Mouse (Mus musculus): ENCODE data around the gene Sfrp5.

Sfrp5 gene

DNA sequence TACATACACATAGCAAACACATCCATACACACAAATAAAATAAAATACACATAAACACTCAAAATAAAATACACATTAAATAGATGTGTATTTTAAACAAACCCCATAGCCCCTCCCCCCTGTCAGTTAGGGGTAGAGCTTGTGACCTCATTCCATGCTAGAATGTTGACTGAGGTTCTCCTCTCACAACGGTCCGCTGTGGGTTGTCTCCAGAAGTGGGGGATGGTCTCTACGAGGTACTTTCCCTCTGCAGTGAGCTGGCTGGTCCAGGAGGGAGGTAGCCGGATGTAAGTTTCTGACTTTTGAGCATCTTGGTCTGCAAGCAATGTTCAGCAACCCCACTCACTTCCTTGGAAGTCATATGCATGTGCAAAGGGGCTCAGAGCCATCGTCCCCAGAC lies 38.3 kb downstream of the Sfrp5 start, which contains the start of gene Zfyve27:
Gene Zfyve27, plus strand, starts transcription at position 188 of the 400 bp plus-strand sequence.
- in situ Hi-C loops (cut with MboI; ENCODE audit: low pct_unique_long_range_greater_than_20kb in 1 of 2, low sequenced_read_pairs in 2 of 2, unreplicated experiment in 1 of 2), result loop anchor here in 1 of 2 experiments (5.0 kb wide), 1 partner anchor 121 kb away; no protein-coding TSS in a partner anchor

DNA sequence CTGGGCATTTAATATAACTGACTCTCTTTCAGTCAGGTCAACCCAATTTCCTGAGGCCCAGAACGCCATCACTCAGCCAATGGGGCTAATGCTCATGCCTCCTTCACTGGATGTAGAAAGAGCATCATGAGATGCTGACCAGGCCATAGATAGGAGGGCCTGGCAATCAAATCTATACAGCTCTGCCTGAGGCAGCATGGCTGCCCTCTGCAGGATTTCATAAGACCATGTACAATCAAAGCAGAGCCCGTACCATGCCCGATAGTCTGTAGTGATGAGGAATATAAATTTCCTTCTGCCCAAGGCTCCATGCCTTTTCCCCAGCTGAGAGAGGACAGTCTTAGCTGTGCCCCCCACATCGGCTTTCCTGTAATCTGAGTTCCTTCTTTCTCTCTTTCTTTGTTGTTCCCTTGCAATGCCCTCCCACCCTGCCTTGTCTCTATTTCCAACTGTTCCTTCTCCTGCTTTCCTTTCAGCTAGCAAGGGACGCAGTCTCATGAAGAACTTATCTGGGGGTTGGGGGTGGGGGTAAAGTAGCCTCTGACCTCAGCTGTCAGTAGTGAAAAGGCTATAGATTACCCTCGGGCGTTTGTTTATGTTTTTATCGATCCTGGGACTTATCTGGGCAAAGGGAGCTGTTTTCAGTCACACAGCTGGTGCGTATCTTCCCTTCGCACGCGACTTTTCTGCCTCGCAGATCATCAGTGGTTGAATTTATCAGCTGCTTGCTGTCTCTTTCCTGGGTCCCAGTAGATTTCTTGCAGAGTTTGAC lies 43.6 kb downstream of the Sfrp5 start:
- in situ Hi-C loops (cut with MboI; ENCODE audit: low pct_unique_long_range_greater_than_20kb in 1 of 2, low sequenced_read_pairs in 2 of 2, unreplicated experiment in 1 of 2), result no loop called here

DNA sequence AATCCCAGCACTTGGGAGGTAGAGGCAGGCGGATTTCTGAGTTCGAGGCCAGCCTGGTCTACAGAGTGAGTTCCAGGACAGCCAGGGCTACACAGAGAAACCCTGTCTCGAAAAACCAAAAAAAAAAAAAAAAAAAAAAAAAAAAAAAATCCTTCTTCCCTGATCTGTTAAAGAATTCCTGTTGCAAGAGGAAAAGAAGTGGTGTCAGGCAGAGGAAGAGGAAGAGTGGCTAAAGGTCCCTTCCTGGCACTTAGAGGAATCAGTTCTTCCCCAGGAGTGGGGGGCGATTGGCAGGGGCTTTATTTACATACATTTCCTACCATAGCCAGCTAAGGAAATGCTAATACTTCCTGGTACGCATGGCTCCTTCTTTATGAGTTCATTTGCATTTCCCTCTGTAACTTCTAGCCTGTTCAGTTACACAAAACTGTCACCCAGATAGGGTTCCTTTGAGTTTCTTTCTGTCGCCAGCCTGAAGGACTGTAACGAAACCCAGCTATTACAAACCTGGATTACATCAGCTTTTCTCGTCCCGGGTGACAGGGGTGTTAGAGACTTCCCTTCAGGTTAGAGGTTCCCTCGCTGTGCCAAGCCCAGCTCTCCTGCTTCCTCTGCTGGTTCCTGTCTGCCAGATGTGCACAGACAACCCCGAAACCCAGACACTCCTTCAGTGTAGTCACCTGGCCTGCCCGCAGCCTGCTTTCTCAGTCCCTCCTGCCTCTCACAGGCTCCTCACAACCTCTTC lies 44.4 kb downstream of the Sfrp5 start:
- in situ Hi-C loops (cut with MboI; ENCODE audit: low pct_unique_long_range_greater_than_20kb in 1 of 2, low sequenced_read_pairs in 2 of 2, unreplicated experiment in 1 of 2), result no loop called here

DNA sequence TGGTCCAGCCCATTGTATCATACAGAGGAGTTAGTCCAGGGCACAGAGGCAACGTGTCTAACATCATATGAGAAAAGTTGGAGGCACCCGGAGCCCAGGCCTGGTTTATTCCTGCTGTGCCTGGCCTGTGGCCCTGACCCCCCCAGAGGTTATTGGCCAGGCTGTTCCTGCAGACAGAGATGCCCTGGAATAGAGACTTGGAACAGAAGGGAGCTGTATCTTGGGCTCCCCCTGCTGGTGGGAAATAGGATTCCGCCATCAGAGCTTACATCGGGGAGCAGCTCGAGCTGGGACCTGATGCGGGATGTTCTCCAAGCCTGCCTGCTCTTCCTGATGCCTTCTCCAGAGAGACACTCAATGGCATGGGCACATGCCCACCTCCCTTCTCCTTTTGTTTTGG lies 50.1 kb downstream of the Sfrp5 start:
- in situ Hi-C loops (cut with MboI; ENCODE audit: low pct_unique_long_range_greater_than_20kb in 1 of 2, low sequenced_read_pairs in 2 of 2, unreplicated experiment in 1 of 2), result no loop called here

DNA sequence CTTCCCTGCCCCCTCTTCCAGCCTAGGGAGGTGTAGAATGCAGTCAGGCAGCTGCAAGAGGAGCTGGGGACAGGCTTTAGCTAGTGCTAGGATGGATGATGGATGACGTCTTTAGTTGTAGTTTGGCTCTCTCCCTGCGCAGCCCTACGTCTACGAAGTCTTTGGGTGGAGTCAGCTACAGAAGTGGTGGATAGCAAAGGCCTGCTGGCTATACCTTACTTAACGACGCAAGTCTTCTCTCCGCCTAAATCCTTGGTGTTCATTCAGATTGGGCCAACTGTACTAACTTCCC lies 53.5 kb downstream of the Sfrp5 start:
- in situ Hi-C loops (cut with MboI; ENCODE audit: low pct_unique_long_range_greater_than_20kb in 1 of 2, low sequenced_read_pairs in 2 of 2, unreplicated experiment in 1 of 2), result loop anchor here in 1 of 2 experiments (25.0 kb wide), 1 partner anchor 686 kb away; no protein-coding TSS in a partner anchor

Measured in mouse embryonic stem cell (cell line).